Mouse (Mus musculus): ENCODE results near the gene Ddn. TPM values are rescaled to one million over a fixed set of nuclear protein-coding genes. Genes with fewer than 3 reads are reported as not detected.

Ddn gene
- polyA plus RNA-seq, 1 experiment from 2014 or later: 0.47 TPM

DNA sequence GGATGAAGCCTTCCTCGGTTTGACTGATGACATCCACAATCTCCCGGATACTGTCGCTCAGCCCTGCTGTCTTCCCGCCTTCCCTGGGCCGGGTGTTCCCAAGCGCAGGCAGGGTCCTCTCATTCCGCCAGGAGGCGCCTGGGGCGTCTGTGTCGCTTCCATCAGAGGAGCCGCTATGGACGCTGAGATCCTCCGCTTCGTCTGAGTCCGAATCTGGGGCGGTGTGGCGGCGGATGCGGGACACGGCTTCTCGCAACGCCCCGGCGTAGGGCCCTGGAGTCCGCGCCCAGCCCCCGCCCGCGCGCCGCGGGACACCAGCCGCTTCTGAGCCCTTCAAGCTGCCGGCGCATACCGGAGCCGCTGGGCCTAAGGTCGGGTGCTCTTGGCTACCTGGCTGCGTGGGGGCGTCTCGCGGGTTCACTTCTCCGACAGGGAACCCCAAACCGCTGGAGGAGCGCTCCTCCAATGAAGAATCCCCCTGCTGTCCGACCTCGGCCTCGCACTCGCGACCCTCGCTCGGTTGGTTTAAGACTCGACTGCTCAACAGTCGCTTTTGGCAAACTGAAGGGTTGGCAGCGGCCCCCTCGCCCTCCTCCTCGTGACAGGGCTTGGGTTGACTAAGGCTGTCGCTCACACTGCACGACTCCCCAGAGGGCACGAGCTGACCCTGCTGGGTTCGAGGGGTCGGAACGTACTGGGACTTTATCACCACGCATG, 3.8 kb downstream of the Ddn start:
- H3K9me3 ChIP-seq: no peaks in the 10 kb centered on the region
- peak overlapping the region; percentile 50 for H3K4me3 ChIP-seq
- peaks cover 96% of the 10 kb centered on the region for H3K27me3 ChIP-seq
- ATAC-seq (replicated peaks): peak; percentile 53
- peak overlapping the region; percentile 75 for H3K4me2 ChIP-seq (replicated peaks)
- H3K4me1 ChIP-seq: peaks cover 42% of the 10 kb centered on the region
- peak overlapping the region; percentile 52 for H3K9ac ChIP-seq (replicated peaks)
- no peaks in the 10 kb centered on the region for H3K36me3 ChIP-seq
- WGBS: under 1% methylated on average over 64 of the region's 64 CpGs
- no peak overlapping the region for H3K27ac ChIP-seq (replicated peaks)

GRCm38 (mm10) chr15:98804054-98804453, 5.2 kb downstream of the Ddn start:
- Histone ChIP-seq H3K4me1 (peaks cover 41% of the 10 kb centered on the region), H3K9ac (replicated peaks) (peak overlapping the region; percentile 25; the same call in 1 of the 2 replicates), H3K4me2 (replicated peaks) (peak overlapping the region; percentile 33), H3K4me3 (peak overlapping the region; percentile 24), H3K36me3 (no peaks in the 10 kb centered on the region), H3K27me3 (peaks cover 98% of the 10 kb centered on the region), H3K27ac (replicated peaks) (no peak overlapping the region), H3K9me3 (no peaks in the 10 kb centered on the region)
- ATAC-seq (replicated peaks): no peak
- WGBS: under 1% methylated on average over 32 of the region's 32 CpGs

DNA sequence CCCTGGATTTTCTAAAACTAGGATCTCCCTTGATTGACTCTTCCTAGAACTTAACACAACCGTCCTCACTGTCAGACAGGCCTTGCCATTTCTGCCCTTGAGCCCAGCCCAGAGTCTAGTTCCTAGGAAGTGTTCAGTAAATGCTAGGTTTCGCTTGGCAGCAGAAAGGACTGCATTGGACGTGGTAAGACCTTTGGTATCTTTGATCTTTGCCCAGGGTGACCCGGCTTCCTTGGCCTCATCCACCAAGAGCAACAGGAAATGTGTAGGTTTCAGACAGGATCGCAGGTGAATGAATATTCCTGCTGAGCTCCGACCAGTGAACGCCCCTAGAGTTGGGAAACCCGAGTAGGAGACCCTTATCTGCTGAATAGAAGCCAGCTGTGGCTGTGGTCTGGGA, 6.4 kb downstream of the Ddn start:
- no peak for ATAC-seq (replicated peaks)
- no peaks in the 10 kb centered on the region for H3K9me3 ChIP-seq
- no peak overlapping the region for H3K27ac ChIP-seq (replicated peaks)
- H3K4me1 ChIP-seq: peaks cover 37% of the 10 kb centered on the region
- no peak overlapping the region for H3K9ac ChIP-seq (replicated peaks)
- no peak overlapping the region for H3K4me3 ChIP-seq
- peaks cover 98% of the 10 kb centered on the region for H3K27me3 ChIP-seq
- no peaks in the 10 kb centered on the region for H3K36me3 ChIP-seq
- 3% methylated on average over 8 of the region's 8 CpGs for WGBS
- H3K4me2 ChIP-seq (replicated peaks): no peak overlapping the region

DNA sequence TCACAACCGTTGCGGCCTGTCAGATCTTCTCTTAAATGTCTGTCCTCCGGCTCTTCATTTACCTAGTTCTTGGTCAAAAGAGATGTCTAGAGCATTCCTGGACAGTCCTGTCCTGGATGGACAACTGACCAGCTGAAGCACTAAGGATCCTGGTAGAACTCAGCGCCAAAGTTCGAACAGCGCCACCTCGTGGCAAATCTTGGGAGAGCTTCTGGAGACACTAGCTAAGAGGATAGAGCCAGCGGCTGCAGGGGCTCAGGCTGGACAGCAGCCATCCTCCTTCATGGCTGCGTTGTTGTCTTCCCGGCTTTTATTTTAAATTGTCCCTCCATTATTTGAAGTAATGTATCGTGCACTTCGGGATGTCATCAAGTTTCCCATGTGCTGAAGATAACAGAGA, 9.9 kb downstream of the Ddn start:
- H3K27ac ChIP-seq (replicated peaks): no peak overlapping the region
- H3K9ac ChIP-seq (replicated peaks): no peak overlapping the region
- peaks cover 19% of the 10 kb centered on the region for H3K4me1 ChIP-seq
- ATAC-seq (replicated peaks): no peak
- peaks cover 94% of the 10 kb centered on the region for H3K27me3 ChIP-seq
- H3K4me3 ChIP-seq: no peak overlapping the region
- WGBS: 13% methylated on average over 12 of the region's 12 CpGs
- H3K9me3 ChIP-seq: no peaks in the 10 kb centered on the region
- H3K36me3 ChIP-seq: no peaks in the 10 kb centered on the region
- no peak overlapping the region for H3K4me2 ChIP-seq (replicated peaks)

GRCm38 (mm10) chr15:98798903-98799302, 10.4 kb downstream of the Ddn start:
- H3K9ac ChIP-seq (replicated peaks): no peak overlapping the region
- peaks cover 17% of the 10 kb centered on the region for H3K4me1 ChIP-seq
- no peaks in the 10 kb centered on the region for H3K9me3 ChIP-seq
- no peaks in the 10 kb centered on the region for H3K36me3 ChIP-seq
- H3K4me3 ChIP-seq: no peak overlapping the region
- no peak overlapping the region for H3K4me2 ChIP-seq (replicated peaks)
- no peak overlapping the region for H3K27ac ChIP-seq (replicated peaks)
- 30% methylated on average over 3 of the region's 3 CpGs for WGBS
- H3K27me3 ChIP-seq: peaks cover 95% of the 10 kb centered on the region
- ATAC-seq (replicated peaks): no peak

GRCm38 (mm10) chr15:98797835-98798492, 11.3 kb downstream of the Ddn start:
- Histone ChIP-seq H3K36me3 (no peaks in the 10 kb centered on the region), H3K27me3 (peaks cover 95% of the 10 kb centered on the region), H3K9me3 (no peaks in the 10 kb centered on the region), H3K4me3 (no peak overlapping the region), H3K27ac (replicated peaks) (no peak overlapping the region), H3K4me2 (replicated peaks) (peak overlapping the region; percentile 1; the same call in 1 of the 2 replicates), H3K4me1 (peaks cover 17% of the 10 kb centered on the region), H3K9ac (replicated peaks) (no peak overlapping the region)
- peak; percentile 77 for ATAC-seq (replicated peaks)
- WGBS: under 1% methylated on average over 28 of the region's 28 CpGs

DNA sequence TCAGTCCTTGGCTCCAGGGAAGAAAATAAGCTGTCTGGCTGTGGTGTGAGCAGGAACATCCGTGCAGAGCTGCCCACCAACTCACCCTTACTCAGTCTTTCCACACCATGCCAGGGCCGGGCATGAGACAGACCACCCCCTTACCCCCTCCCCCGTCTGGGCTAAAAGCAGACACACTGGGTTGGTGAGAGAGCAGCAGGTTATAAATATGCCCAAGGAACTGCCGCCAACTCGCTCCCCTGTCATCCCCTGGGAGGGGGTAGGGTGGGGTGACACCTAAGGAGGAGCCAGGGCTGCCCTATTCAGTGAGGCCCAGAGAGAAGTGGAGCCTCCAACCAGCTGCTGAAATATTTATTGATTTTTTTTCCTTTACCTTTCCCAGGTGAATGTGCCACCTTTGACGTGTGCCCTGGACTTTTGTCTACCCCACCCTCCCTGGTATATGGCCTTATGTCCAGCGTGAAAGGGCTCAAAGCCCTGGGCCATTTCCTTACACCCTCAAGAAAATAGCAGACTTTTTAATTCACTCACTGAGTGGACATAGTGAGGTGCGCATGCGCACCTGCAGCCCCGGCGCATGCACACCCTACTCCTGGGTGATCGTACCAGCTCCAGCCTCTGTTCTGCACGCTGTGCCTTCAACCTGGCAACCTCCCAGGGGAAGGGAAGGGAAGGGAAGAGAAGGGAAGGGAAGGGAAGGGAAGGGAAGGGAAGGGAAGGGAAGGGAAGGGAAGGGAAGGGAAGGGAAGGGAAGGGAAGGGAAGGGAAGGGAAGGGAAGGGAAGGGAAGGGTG, 12.3 kb downstream of the Ddn start:
- Histone ChIP-seq H3K9me3 (no peaks in the 10 kb centered on the region), H3K4me2 (replicated peaks) (no peak overlapping the region), H3K27ac (replicated peaks) (no peak overlapping the region), H3K4me3 (no peak overlapping the region), H3K36me3 (no peaks in the 10 kb centered on the region), H3K4me1 (peaks cover 24% of the 10 kb centered on the region), H3K27me3 (peaks cover 95% of the 10 kb centered on the region), H3K9ac (replicated peaks) (no peak overlapping the region)
- ATAC-seq (replicated peaks): no peak; the same call in 1 of the 2 replicates
- 4% methylated on average over 13 of the region's 13 CpGs for WGBS

DNA sequence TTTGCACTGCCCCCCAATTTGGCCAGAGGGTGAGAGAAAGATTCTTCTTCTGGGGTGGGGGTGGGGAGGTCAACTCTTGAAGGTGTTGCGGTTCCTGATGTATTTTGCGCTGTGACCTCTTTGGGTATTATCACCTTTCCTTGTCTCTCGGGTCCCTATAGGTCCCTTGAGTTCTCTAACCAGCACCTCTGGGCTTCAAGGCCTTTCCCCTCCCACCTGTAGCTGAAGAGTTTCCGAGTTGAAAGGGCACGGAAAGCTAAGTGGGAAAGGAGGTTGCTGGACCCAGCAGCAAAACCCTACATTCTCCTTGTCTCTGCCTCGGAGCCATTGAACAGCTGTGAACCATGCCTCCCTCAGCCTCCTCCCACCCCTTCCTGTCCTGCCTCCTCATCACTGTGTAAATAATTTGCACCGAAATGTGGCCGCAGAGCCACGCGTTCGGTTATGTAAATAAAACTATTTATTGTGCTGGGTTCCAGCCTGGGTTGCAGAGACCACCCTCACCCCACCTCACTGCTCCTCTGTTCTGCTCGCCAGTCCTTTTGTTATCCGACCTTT, 16.1 kb downstream of the Ddn start:
- H3K4me2 ChIP-seq (replicated peaks): peak overlapping the region; percentile 49
- H3K36me3 ChIP-seq: no peaks in the 10 kb centered on the region
- H3K9ac ChIP-seq (replicated peaks): no peak overlapping the region
- H3K9me3 ChIP-seq: no peaks in the 10 kb centered on the region
- no peak overlapping the region for H3K27ac ChIP-seq (replicated peaks)
- peak overlapping the region; percentile 41 for H3K4me3 ChIP-seq
- H3K4me1 ChIP-seq: peaks cover 31% of the 10 kb centered on the region
- peaks cover 95% of the 10 kb centered on the region for H3K27me3 ChIP-seq
- no peak for ATAC-seq (replicated peaks)
- 3% methylated on average over 13 of the region's 13 CpGs for whole genome bisulfite sequencing

DNA sequence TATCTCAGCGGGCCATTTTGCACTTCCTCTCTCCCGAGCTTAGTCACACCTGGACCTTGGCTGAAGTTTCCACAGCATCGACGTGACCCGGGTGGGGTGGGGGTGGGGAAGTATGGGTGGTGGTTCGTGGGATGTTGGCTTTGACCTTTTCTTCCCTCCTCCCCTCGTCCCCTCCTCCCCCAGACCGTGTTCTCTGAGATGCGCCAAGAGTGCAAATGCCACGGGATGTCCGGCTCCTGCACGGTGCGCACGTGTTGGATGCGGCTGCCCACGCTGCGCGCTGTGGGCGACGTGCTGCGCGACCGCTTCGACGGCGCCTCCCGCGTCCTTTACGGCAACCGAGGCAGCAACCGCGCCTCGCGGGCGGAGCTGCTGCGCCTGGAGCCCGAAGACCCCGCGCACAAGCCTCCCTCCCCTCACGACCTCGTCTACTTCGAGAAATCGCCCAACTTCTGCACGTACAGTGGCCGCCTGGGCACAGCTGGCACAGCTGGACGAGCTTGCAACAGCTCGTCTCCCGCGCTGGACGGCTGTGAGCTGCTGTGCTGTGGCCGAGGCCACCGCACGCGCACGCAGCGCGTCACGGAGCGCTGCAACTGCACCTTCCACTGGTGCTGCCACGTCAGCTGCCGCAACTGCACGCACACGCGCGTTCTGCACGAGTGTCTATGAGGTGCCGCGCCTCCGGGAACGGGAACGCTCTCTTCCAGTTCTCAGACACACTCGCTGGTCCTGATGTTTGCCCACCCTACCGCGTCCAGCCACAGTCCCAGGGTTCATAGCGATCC, 16.9 kb downstream of the Ddn start:
- peaks cover 24% of the 10 kb centered on the region for H3K4me1 ChIP-seq
- peak overlapping the region; percentile 41 for H3K4me3 ChIP-seq
- H3K27ac ChIP-seq (replicated peaks): no peak overlapping the region
- no peaks in the 10 kb centered on the region for H3K9me3 ChIP-seq
- H3K9ac ChIP-seq (replicated peaks): peak overlapping the region; percentile 32
- under 1% methylated on average over 74 of the region's 75 CpGs for WGBS
- peaks cover 96% of the 10 kb centered on the region for H3K27me3 ChIP-seq
- no peaks in the 10 kb centered on the region for H3K36me3 ChIP-seq
- ATAC-seq (replicated peaks): peak; percentile 49; the same call in 1 of the 2 replicates
- H3K4me2 ChIP-seq (replicated peaks): peak overlapping the region; percentile 49

- Histone ChIP-seq H3K4me3 (peak overlapping the region; percentile 41; the same call in 1 of the 2 replicates), H3K36me3 (no peaks in the 10 kb centered on the region), H3K9me3 (no peaks in the 10 kb centered on the region), H3K4me2 (replicated peaks) (no peak overlapping the region), H3K27ac (replicated peaks) (no peak overlapping the region), H3K9ac (replicated peaks) (no peak overlapping the region), H3K27me3 (peaks cover 98% of the 10 kb centered on the region), H3K4me1 (peaks cover 19% of the 10 kb centered on the region)
- ATAC-seq (replicated peaks): no peak
- WGBS: under 1% methylated on average over 23 of the region's 23 CpGs
Observed at GRCm38 (mm10) chr15:98791771-98792170, 17.5 kb downstream of the Ddn start.

DNA sequence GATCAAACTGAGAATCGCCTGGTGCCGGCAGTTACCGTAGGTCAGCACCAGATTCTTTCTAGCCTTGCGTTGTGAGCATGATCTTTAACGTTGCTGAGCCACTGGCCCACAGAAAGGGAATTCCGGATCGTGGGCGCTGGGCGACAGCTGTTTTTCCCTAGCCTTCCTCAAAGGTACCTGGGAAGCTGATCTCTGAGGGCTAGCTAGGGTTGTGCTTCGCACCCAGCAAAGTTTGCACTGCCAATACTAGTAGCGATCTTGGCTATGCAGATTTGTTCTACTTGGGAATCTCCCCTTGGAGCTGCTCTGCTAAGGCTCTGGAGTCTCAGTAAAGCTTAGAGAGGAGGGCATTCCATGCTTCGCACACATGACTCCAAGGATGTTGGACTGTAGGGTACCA, 18.1 kb downstream of the Ddn start:
- under 1% methylated on average over 12 of the region's 12 CpGs for WGBS
- Histone ChIP-seq H3K4me2 (replicated peaks) (no peak overlapping the region), H3K4me3 (no peak overlapping the region), H3K4me1 (peaks cover 18% of the 10 kb centered on the region), H3K36me3 (no peaks in the 10 kb centered on the region), H3K27me3 (peaks cover 98% of the 10 kb centered on the region), H3K9me3 (no peaks in the 10 kb centered on the region), H3K9ac (replicated peaks) (no peak overlapping the region), H3K27ac (replicated peaks) (no peak overlapping the region)
- no peak for ATAC-seq (replicated peaks)

All from forebrain, embryonic 15.5 days (tissue).